Mouse (Mus musculus) spleen, postnatal 14 days (tissue): ENCODE measurements around the gene Nr1h3.
A peak's percentile ranks its signal among the peaks of the same experiment; 100 is the strongest.

ENCODE experiments used
- DNase-seq, 2 experiments: peaks; one replicate each; pipeline ENCODE4 v3.0.0; 2021 to 2022; ENCODE audit warnings: low spot score in 2 of 2

The Nr1h3 gene

GRCm38 (mm10) chr2:91186208-91186607, 16.4 kb downstream of the Nr1h3 start:
- no peak for DNase-seq

GRCm38 (mm10) chr2:91183711-91184405, 18.8 kb downstream of the Nr1h3 start, which contains the start of gene Madd:
Gene Madd (minus strand): TSS chr2:91183837.
- DNase-seq = peak; percentile 42 to 48

GRCm38 (mm10) chr2:91183148-91183513, 19.5 kb downstream of the Nr1h3 start:
- DNase-seq = peak; percentile 93 to 95

GRCm38 (mm10) chr2:91182405-91183147, 20.1 kb downstream of the Nr1h3 start:
- peak; percentile 63 to 70 for DNase-seq

GRCm38 (mm10) chr2:91182016-91182404, 20.6 kb downstream of the Nr1h3 start:
- no peak for DNase-seq

GRCm38 (mm10) chr2:91180706-91181105, 21.9 kb downstream of the Nr1h3 start:
- no peak for DNase-seq

GRCm38 (mm10) chr2:91179825-91180224, 22.8 kb downstream of the Nr1h3 start:
- no peak for DNase-seq

GRCm38 (mm10) chr2:91176234-91176633, 26.4 kb downstream of the Nr1h3 start:
- DNase-seq = no peak

GRCm38 (mm10) chr2:91175490-91175889, 27.1 kb downstream of the Nr1h3 start:
- no peak for DNase-seq

- DNase-seq = no peak
Observed at GRCm38 (mm10) chr2:91169587-91170322, 32.9 kb downstream of the Nr1h3 start.

GRCm38 (mm10) chr2:91167629-91168028, 35.0 kb downstream of the Nr1h3 start:
- no peak for DNase-seq

GRCm38 (mm10) chr2:91164991-91165390, 37.6 kb downstream of the Nr1h3 start:
- no peak for DNase-seq

GRCm38 (mm10) chr2:91163532-91163931, 39.1 kb downstream of the Nr1h3 start:
- no peak for DNase-seq

GRCm38 (mm10) chr2:91162952-91163351, 39.7 kb downstream of the Nr1h3 start:
- no peak for DNase-seq

GRCm38 (mm10) chr2:91160591-91160990, 42.0 kb downstream of the Nr1h3 start:
- DNase-seq = no peak

- DNase-seq = no peak
Observed at GRCm38 (mm10) chr2:91157002-91157752, 45.5 kb downstream of the Nr1h3 start.

GRCm38 (mm10) chr2:91154091-91154490, 48.5 kb downstream of the Nr1h3 start:
- DNase-seq = no peak

- DNase-seq = no peak
Observed at GRCm38 (mm10) chr2:91152885-91153377, 49.7 kb downstream of the Nr1h3 start.

- DNase-seq = no peak
Observed at GRCm38 (mm10) chr2:91151331-91151730, 51.3 kb downstream of the Nr1h3 start.

- no peak for DNase-seq
Observed at GRCm38 (mm10) chr2:91148101-91148500, 54.5 kb downstream of the Nr1h3 start.

GRCm38 (mm10) chr2:91143401-91143800, 59.2 kb downstream of the Nr1h3 start:
- no peak for DNase-seq

GRCm38 (mm10) chr2:91142920-91143319, 59.7 kb downstream of the Nr1h3 start:
- no peak for DNase-seq
